Mouse (Mus musculus): ENCODE data around the gene Atat1. TPM values are rescaled to one million over a fixed set of nuclear protein-coding genes. Genes with fewer than 3 reads are reported as not detected.
A peak's percentile ranks its signal among the peaks of the same experiment; 100 is the strongest.

Atat1 gene
- polyA plus RNA-seq, 1 experiment from 2014 or later: 151 TPM

- peak within 1 kb of the TSS; percentile 72 for H3K4me3 ChIP-seq
- H3K27ac ChIP-seq: peak within 1 kb of the TSS; percentile 97
- peak within 1 kb of the TSS; percentile 93 for H3K4me2 ChIP-seq
- H3K4me1 ChIP-seq: peaks cover 23% of the 10 kb centered on the region
- H3K9ac ChIP-seq: peak within 1 kb of the TSS; percentile 97
- no peaks in the 10 kb centered on the region for H3K9me3 ChIP-seq
- no peaks in the 10 kb centered on the region for H3K27me3 ChIP-seq
- WGBS: under 1% methylated on average over 83 of the region's 83 CpGs
- peaks cover 25% of the 10 kb centered on the region for H3K36me3 ChIP-seq
- ATAC-seq (ENCODE audit: insufficient number of reproducible peaks, insufficient read depth, low FRiP score, low TSS enrichment, low read depth): peak; percentile 92
Measured at GRCm38 (mm10) chr17:35916297-35917142, 6.6 kb upstream of the Atat1 start, which contains the start of the genes Mrps18b and Ppp1r10. Gene Mrps18b, minus strand, starts transcription at chr17:35916389. Gene Ppp1r10, plus strand, starts transcription at chr17:35916434.

GRCm38 (mm10) chr17:35915538-35916296, 5.8 kb upstream of the Atat1 start:
- Histone ChIP-seq H3K9me3 (no peaks in the 10 kb centered on the region), H3K36me3 (peaks cover 33% of the 10 kb centered on the region), H3K4me3 (peak overlapping the region; percentile 72), H3K4me2 (peak overlapping the region; percentile 80), H3K27me3 (no peaks in the 10 kb centered on the region), H3K4me1 (peaks cover 20% of the 10 kb centered on the region), H3K9ac (peak overlapping the region; percentile 97), H3K27ac (peak overlapping the region; percentile 97)
- 0 out of 2 replicates have a peak, but pooled peaks have one; percentile 1 for ATAC-seq (ENCODE audit: insufficient number of reproducible peaks, insufficient read depth, low FRiP score, low TSS enrichment, low read depth)
- WGBS: 2% methylated on average over 28 of the region's 28 CpGs

GRCm38 (mm10) chr17:35914975-35915374, 5.1 kb upstream of the Atat1 start:
- no peak for ATAC-seq (ENCODE audit: insufficient number of reproducible peaks, insufficient read depth, low FRiP score, low TSS enrichment, low read depth)
- 87% methylated on average over 6 of the region's 6 CpGs for WGBS
- H3K36me3 ChIP-seq: peaks cover 33% of the 10 kb centered on the region

GRCm38 (mm10) chr17:35909186-35909918, 523 bp downstream of the Atat1 start:
- no peaks in the 10 kb centered on the region for H3K9me3 ChIP-seq
- H3K9ac ChIP-seq: peak overlapping the region; percentile 85
- H3K4me3 ChIP-seq: peak overlapping the region; percentile 75
- H3K36me3 ChIP-seq: peaks cover 70% of the 10 kb centered on the region
- peak overlapping the region; percentile 85 for H3K27ac ChIP-seq
- peak; percentile 20; the same call in 1 of the 2 replicates for ATAC-seq (ENCODE audit: insufficient number of reproducible peaks, insufficient read depth, low FRiP score, low TSS enrichment, low read depth)
- peaks cover 20% of the 10 kb centered on the region for H3K4me1 ChIP-seq
- H3K27me3 ChIP-seq: no peaks in the 10 kb centered on the region
- H3K4me2 ChIP-seq: peak overlapping the region; percentile 85
- WGBS: 21% methylated on average over 20 of the region's 20 CpGs

More at GRCm38 (mm10) chr17:35914975-35915374, 5.1 kb upstream of the Atat1 start:
- Histone ChIP-seq H3K27ac (no peak overlapping the region), H3K27me3 (no peaks in the 10 kb centered on the region), H3K4me3 (peak overlapping the region; percentile 72), H3K9ac (no peak overlapping the region), H3K4me2 (peak overlapping the region; percentile 80), H3K4me1 (peaks cover 15% of the 10 kb centered on the region), H3K9me3 (no peaks in the 10 kb centered on the region)

GRCm38 (mm10) chr17:35907609-35908008, 2.3 kb downstream of the Atat1 start:
- Histone ChIP-seq H3K36me3 (peaks cover 72% of the 10 kb centered on the region), H3K4me2 (no peak overlapping the region), H3K4me1 (peaks cover 20% of the 10 kb centered on the region), H3K27ac (no peak overlapping the region), H3K4me3 (no peak overlapping the region), H3K9me3 (no peaks in the 10 kb centered on the region), H3K27me3 (no peaks in the 10 kb centered on the region), H3K9ac (no peak overlapping the region)
- 70% methylated on average over 2 of the region's 2 CpGs for WGBS
- ATAC-seq (ENCODE audit: insufficient number of reproducible peaks, insufficient read depth, low FRiP score, low TSS enrichment, low read depth): no peak

GRCm38 (mm10) chr17:35905587-35905986, 4.3 kb downstream of the Atat1 start:
- no peaks in the 10 kb centered on the region for H3K27me3 ChIP-seq
- no peak overlapping the region for H3K4me2 ChIP-seq
- 98% methylated on average over 1 of the region's 1 CpGs for WGBS
- H3K36me3 ChIP-seq: peaks cover 74% of the 10 kb centered on the region
- peaks cover 20% of the 10 kb centered on the region for H3K4me1 ChIP-seq
- no peak overlapping the region for H3K27ac ChIP-seq
- H3K9me3 ChIP-seq: no peaks in the 10 kb centered on the region
- H3K4me3 ChIP-seq: no peak overlapping the region
- no peak for ATAC-seq (ENCODE audit: insufficient number of reproducible peaks, insufficient read depth, low FRiP score, low TSS enrichment, low read depth)
- H3K9ac ChIP-seq: no peak overlapping the region

- no peak for ATAC-seq (ENCODE audit: insufficient number of reproducible peaks, insufficient read depth, low FRiP score, low TSS enrichment, low read depth)
- Histone ChIP-seq H3K27me3 (no peaks in the 10 kb centered on the region), H3K4me3 (no peak overlapping the region), H3K9ac (no peak overlapping the region), H3K36me3 (peaks cover 90% of the 10 kb centered on the region), H3K4me1 (peaks cover 12% of the 10 kb centered on the region), H3K4me2 (no peak overlapping the region), H3K9me3 (no peaks in the 10 kb centered on the region), H3K27ac (0 out of 2 replicates have a peak overlapping the region, but pooled peaks have one; percentile 2)
- 87% methylated on average over 4 of the region's 4 CpGs for WGBS
Measured at GRCm38 (mm10) chr17:35903992-35904355, 5.9 kb downstream of the Atat1 start.

- ATAC-seq (ENCODE audit: insufficient number of reproducible peaks, insufficient read depth, low FRiP score, low TSS enrichment, low read depth): no peak
- Histone ChIP-seq H3K4me2 (no peak overlapping the region), H3K27me3 (no peaks in the 10 kb centered on the region), H3K9ac (no peak overlapping the region), H3K36me3 (peaks cover 92% of the 10 kb centered on the region), H3K4me3 (no peak overlapping the region), H3K27ac (0 out of 2 replicates have a peak overlapping the region, but pooled peaks have one; percentile 2), H3K4me1 (peaks cover 7% of the 10 kb centered on the region), H3K9me3 (no peaks in the 10 kb centered on the region)
- 90% methylated on average over 9 of the region's 9 CpGs for WGBS
Measured at GRCm38 (mm10) chr17:35903343-35903991, 6.4 kb downstream of the Atat1 start.

- peaks cover 73% of the 10 kb centered on the region for H3K36me3 ChIP-seq
- no peaks in the 10 kb centered on the region for H3K27me3 ChIP-seq
- no peak for ATAC-seq (ENCODE audit: insufficient number of reproducible peaks, insufficient read depth, low FRiP score, low TSS enrichment, low read depth)
- H3K9me3 ChIP-seq: no peaks in the 10 kb centered on the region
- H3K9ac ChIP-seq: no peak overlapping the region
- H3K4me2 ChIP-seq: no peak overlapping the region
- H3K4me1 ChIP-seq: peaks cover 19% of the 10 kb centered on the region
- no peak overlapping the region for H3K27ac ChIP-seq
- no peak overlapping the region for H3K4me3 ChIP-seq
- WGBS: 80% methylated on average over 3 of the region's 3 CpGs
Measured at GRCm38 (mm10) chr17:35900636-35901035, 9.2 kb downstream of the Atat1 start.

GRCm38 (mm10) chr17:35897644-35898573, 12.0 kb downstream of the Atat1 start:
- Histone ChIP-seq H3K36me3 (peaks cover 66% of the 10 kb centered on the region), H3K27ac (peak overlapping the region; percentile 64; the same call in 1 of the 2 replicates), H3K4me2 (peak overlapping the region; percentile 99), H3K4me1 (peaks cover 21% of the 10 kb centered on the region), H3K9me3 (no peaks in the 10 kb centered on the region), H3K9ac (peak overlapping the region; percentile 87), H3K27me3 (no peaks in the 10 kb centered on the region), H3K4me3 (peak overlapping the region; percentile 82)
- no peak for ATAC-seq (ENCODE audit: insufficient number of reproducible peaks, insufficient read depth, low FRiP score, low TSS enrichment, low read depth)
- 41% methylated on average over 23 of the region's 23 CpGs for WGBS

Data from embryonic facial prominence, embryonic 13.5 days (tissue).